Mouse (Mus musculus) frontal cortex, postnatal 25 days (tissue): ENCODE results near the gene Trim25.

Experiments used
- DNase-seq, 2 experiments: peaks; one replicate each; pipeline ENCODE4 v3.0.0; 2022; ENCODE audit warnings: low spot score in 2 of 2

Gene Trim25

GRCm38 (mm10) chr11:89065297-89065696, 66.1 kb downstream of the Trim25 start:
- no peak for DNase-seq

- DNase-seq = no peak
Measured at GRCm38 (mm10) chr11:89066126-89066525, 67.0 kb downstream of the Trim25 start.

GRCm38 (mm10) chr11:89066750-89067149, 67.6 kb downstream of the Trim25 start, which contains the start of gene Dgke:
Gene Dgke, minus strand, starts transcription at chr11:89066850.
- no peak for DNase-seq

GRCm38 (mm10) chr11:89067301-89067822, 68.2 kb downstream of the Trim25 start:
- DNase-seq = no peak

GRCm38 (mm10) chr11:89067871-89068490, 68.8 kb downstream of the Trim25 start:
- DNase-seq = no peak

GRCm38 (mm10) chr11:89068649-89069048, 69.5 kb downstream of the Trim25 start:
- DNase-seq = no peak

- peak in 1 of 2 experiments; percentile 46 for DNase-seq
Measured at GRCm38 (mm10) chr11:89069303-89069702, 70.1 kb downstream of the Trim25 start.
